Mouse (Mus musculus): ENCODE data around the gene Itpkc. TPM values are rescaled to one million over a fixed set of nuclear protein-coding genes. Genes with fewer than 3 reads are reported as not detected.

Gene Itpkc
- 30.0 and 32.5 TPM in 2 replicates for polyA plus RNA-seq (2012; rRNA removed)

GRCm38 (mm10) chr7:27228281-27228821, at the start of gene Itpkc:
Gene Itpkc, minus strand, starts transcription at chr7:27228661.

GRCm38 (mm10) chr7:27258205-27258899, 29.9 kb upstream of the Itpkc start, which contains the start of gene Numbl:
Gene Numbl, plus strand, starts transcription at chr7:27258433.

GRCm38 (mm10) chr7:27232781-27233281, 4.4 kb upstream of the Itpkc start, which contains the start of gene Coq8b:
Gene Coq8b, plus strand, starts transcription at chr7:27233023.

GRCm38 (mm10) chr7:27195681-27196611, 32.5 kb downstream of the Itpkc start, which contains the start of the genes BC024978 and Snrpa:
Gene BC024978, plus strand, starts transcription at chr7:27195781.
Gene Snrpa, minus strand, starts transcription at chr7:27196271.

GRCm38 (mm10) chr7:27180837-27181695, 47.4 kb downstream of the Itpkc start, which contains the start of the genes Gm21983 and Mia:
Gene Gm21983, minus strand, starts transcription at chr7:27181086.
Gene Mia, minus strand, starts transcription at chr7:27181157.

GRCm38 (mm10) chr7:27178324-27179216, 49.9 kb downstream of the Itpkc start, which contains the start of gene Rab4b:
Gene Rab4b, minus strand, starts transcription at chr7:27178896.

GRCm38 (mm10) chr7:27166614-27167474, 61.6 kb downstream of the Itpkc start, which contains the start of gene Egln2:
Gene Egln2, minus strand, starts transcription at chr7:27166802.

Other genes with a start within 250 kb of the Itpkc start
- not detected in 2 replicates for gene Cyp2a12, start 199.6 kb downstream of the Itpkc start, polyA plus RNA-seq (2012; rRNA removed)
- 32.1 and 42.8 TPM in 2 replicates for gene Cyp2f2, start 108.8 kb downstream of the Itpkc start, polyA plus RNA-seq (2012; rRNA removed)
- not detected in 2 replicates for gene Cyp2t4, start 74.9 kb downstream of the Itpkc start, polyA plus RNA-seq (2012; rRNA removed)
- gene Egln2, start 61.9 kb downstream of the Itpkc start, polyA plus RNA-seq (2012; rRNA removed) = 114 and 122 TPM in 2 replicates
- gene Rab4b, start 49.8 kb downstream of the Itpkc start, polyA plus RNA-seq (2012; rRNA removed) = 75.7 and 89.8 TPM in 2 replicates
- gene Gm21983, start 47.6 kb downstream of the Itpkc start, polyA plus RNA-seq (2012; rRNA removed) = not detected in 2 replicates
- gene Mia, start 47.5 kb downstream of the Itpkc start, polyA plus RNA-seq (2012; rRNA removed) = 13.2 and 15.1 TPM in 2 replicates
- gene BC024978, start 32.9 kb downstream of the Itpkc start, polyA plus RNA-seq (2012; rRNA removed) = 12.1 and 14.1 TPM in 2 replicates
- 143 and 174 TPM in 2 replicates for gene Snrpa, start 32.4 kb downstream of the Itpkc start, polyA plus RNA-seq (2012; rRNA removed)
- 45.7 and 55.4 TPM in 2 replicates for gene Coq8b, start 4.4 kb upstream of the Itpkc start, polyA plus RNA-seq (2012; rRNA removed)
- gene Numbl, start 29.8 kb upstream of the Itpkc start, polyA plus RNA-seq (2012; rRNA removed) = 24.9 and 26.6 TPM in 2 replicates
- 310 and 356 TPM in 2 replicates for gene Ltbp4, start 109.0 kb upstream of the Itpkc start, polyA plus RNA-seq (2012; rRNA removed)
- 107 and 150 TPM in 2 replicates for gene Shkbp1, start 127.4 kb upstream of the Itpkc start, polyA plus RNA-seq (2012; rRNA removed)
- gene Gm20479, start 128.8 kb upstream of the Itpkc start, polyA plus RNA-seq (2012; rRNA removed) = not detected in 2 replicates
- 0.57 and 1.0 TPM in 2 replicates for gene Sptbn4, start 219.0 kb upstream of the Itpkc start, polyA plus RNA-seq (2012; rRNA removed)
- 146 and 164 TPM in 2 replicates for gene Blvrb, start 219.3 kb upstream of the Itpkc start, polyA plus RNA-seq (2012; rRNA removed)
- 14.3 and 15.9 TPM in 2 replicates for gene Sertad3, start 245.1 kb upstream of the Itpkc start, polyA plus RNA-seq (2012; rRNA removed)